Mouse (Mus musculus): Measurements from ENCODE around the gene Nkpd1. TPM values are rescaled to one million over a fixed set of nuclear protein-coding genes. Genes with fewer than 3 reads are reported as not detected.

Gene Nkpd1
- polyA plus RNA-seq, 1 experiment from 2014 or later: 0.11 TPM

DNA sequence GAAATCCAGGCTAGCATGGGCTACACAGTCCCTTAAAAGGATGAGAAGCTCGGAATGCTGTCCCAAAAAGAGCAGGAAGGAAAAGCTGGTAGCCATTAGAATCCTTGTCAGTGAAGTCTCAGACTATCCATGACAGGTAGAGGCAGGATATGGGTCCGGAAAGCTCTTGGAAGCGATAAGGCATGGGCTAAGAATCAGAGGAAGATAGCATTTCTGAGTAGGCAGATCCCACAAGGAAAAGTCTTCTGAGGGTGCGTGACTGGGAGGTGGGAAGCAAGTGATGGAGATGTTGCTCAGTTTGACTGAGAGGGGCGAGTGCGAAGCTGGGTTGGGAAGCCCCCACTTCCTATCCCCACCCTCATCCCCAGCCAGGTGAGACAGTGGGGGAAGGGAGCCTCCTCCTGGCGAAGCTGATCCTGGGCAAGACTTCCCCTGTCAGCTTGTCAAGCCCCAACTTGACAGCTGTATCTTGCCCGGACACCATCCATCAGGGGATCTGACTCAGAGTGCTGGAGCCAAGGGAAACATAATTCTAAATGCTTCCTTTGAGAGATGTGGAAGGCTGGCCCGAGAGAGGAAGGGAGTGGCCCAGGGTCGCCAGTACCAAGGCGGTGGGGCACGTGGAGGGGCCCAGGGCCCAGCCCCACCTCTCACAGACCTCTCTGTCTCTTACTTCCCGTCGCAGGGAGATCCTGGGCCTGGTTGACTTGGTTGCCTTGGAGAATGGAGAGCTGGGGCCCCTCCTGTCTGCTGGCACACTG is 39.8 kb upstream of the Nkpd1 start:
- ATAC-seq (ENCODE audit: insufficient read depth): no peak
- no peak for DNase-seq
- no peak overlapping the region for H3K4me3 ChIP-seq (ENCODE audit: low read depth, low read length)
- no peaks in the 10 kb centered on the region for H3K36me3 ChIP-seq (ENCODE audit: insufficient read depth)
- TF ChIP-seq CTCF (IDR thresholded peaks at IDR 0.05; ENCODE audit: low read depth): no peak
- no peaks in the 10 kb centered on the region for H3K4me1 ChIP-seq (ENCODE audit: insufficient read depth)
- no peak overlapping the region for H3K27ac ChIP-seq (ENCODE audit: low read depth)
- 17% methylated on average over 14 of the region's 14 CpGs for WGBS
- no peak overlapping the region for H3K4me2 ChIP-seq
- no peaks in the 10 kb centered on the region for H3K9me3 ChIP-seq (ENCODE audit: low read depth, low read length)
- no peak overlapping the region for H3K9ac ChIP-seq
- peaks cover 15% of the 10 kb centered on the region for H3K27me3 ChIP-seq (ENCODE audit: insufficient read depth, low read length)

DNA sequence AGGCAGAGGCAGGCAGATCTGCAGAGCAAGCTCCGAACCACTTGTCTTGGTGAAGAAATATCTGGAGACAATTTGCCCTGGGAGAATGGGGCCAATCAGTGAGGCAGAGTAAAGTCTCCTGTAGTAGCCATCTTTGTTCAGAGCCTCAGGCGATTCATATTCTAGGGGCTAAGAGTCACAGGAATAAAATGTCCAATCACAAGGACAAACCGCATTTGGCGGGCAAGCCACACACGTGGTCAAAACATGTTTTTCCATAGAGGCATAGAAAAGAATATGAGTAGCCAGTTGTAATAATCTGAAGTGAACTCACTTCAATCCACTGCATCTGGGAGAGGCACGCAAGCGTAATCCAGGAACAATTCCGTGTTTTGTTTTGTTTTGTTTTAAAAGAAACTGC is 34.4 kb upstream of the Nkpd1 start:
- 81% methylated on average over 8 of the region's 8 CpGs for WGBS
- Histone ChIP-seq H3K36me3 (ENCODE audit: insufficient read depth) (no peaks in the 10 kb centered on the region), H3K4me3 (ENCODE audit: low read depth, low read length) (no peak overlapping the region)

DNA sequence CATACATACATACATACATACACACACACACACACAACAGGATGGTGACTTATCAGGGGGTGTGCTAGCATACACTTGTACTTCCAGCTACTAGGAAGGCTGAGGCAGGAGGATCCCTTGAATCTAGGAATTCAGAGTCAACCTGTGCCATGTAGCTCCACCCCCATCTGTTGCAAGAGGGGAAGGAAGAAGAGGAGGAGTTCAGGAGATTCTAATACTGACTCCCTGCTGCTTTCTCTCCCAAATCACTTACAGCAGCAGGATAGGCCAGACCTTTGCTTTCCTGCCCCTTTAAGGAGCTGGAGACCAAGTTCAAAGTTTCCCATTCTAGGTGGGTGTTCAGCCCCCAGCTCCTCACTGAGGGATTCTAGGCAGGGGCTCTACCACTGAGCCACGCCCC is 32.1 kb upstream of the Nkpd1 start:
- WGBS: 91% methylated on average over 1 of the region's 1 CpGs
- no peaks in the 10 kb centered on the region for H3K9me3 ChIP-seq (ENCODE audit: low read depth, low read length)
- no peak overlapping the region for H3K4me2 ChIP-seq
- DNase-seq (no peak), ATAC-seq (ENCODE audit: insufficient read depth) (no peak)
- H3K27me3 ChIP-seq (ENCODE audit: insufficient read depth, low read length): peaks cover 18% of the 10 kb centered on the region
- H3K4me1 ChIP-seq (ENCODE audit: insufficient read depth): no peaks in the 10 kb centered on the region
- TF ChIP-seq CTCF (IDR thresholded peaks at IDR 0.05; ENCODE audit: low read depth): no peak
- no peaks in the 10 kb centered on the region for H3K36me3 ChIP-seq (ENCODE audit: insufficient read depth)
- H3K9ac ChIP-seq: no peak overlapping the region
- no peak overlapping the region for H3K4me3 ChIP-seq (ENCODE audit: low read depth, low read length)
- H3K27ac ChIP-seq (ENCODE audit: low read depth): no peak overlapping the region

More for the DNA sequence above, 34.4 kb upstream of the Nkpd1 start:
- H3K4me1 ChIP-seq (ENCODE audit: insufficient read depth): no peaks in the 10 kb centered on the region
- no peak overlapping the region for H3K27ac ChIP-seq (ENCODE audit: low read depth)
- DNase-seq: no peak
- no peak for TF ChIP-seq CTCF (IDR thresholded peaks at IDR 0.05; ENCODE audit: low read depth)
- H3K9ac ChIP-seq: no peak overlapping the region
- no peak overlapping the region for H3K4me2 ChIP-seq
- ATAC-seq (ENCODE audit: insufficient read depth): no peak
- no peaks in the 10 kb centered on the region; the same call in 1 of the 2 replicates for H3K27me3 ChIP-seq (ENCODE audit: insufficient read depth, low read length)
- H3K9me3 ChIP-seq (ENCODE audit: low read depth, low read length): no peaks in the 10 kb centered on the region

DNA sequence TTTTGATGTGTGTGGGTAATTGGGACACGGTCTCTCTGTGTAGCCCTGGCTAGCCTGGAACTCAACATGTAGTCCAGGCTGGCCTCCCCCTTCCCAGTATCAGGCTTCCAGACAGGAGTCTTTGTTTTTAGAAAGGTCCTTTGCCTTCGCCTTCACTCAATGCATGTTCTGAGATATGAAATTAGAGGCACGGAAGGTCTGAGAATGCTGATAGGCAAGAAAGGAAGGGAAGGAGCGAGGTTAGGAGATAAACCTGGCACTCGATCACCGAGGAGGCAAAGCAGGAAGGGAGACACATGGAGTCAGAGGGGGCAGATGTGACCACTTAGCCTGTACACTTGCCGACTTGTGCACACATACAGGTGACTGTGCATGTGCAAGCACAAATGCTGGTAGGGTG is 31.1 kb upstream of the Nkpd1 start:
- Histone ChIP-seq H3K27ac (ENCODE audit: low read depth) (no peak overlapping the region), H3K4me2 (no peak overlapping the region), H3K27me3 (ENCODE audit: insufficient read depth, low read length) (peaks cover 29% of the 10 kb centered on the region), H3K4me1 (ENCODE audit: insufficient read depth) (no peaks in the 10 kb centered on the region), H3K9me3 (ENCODE audit: low read depth, low read length) (no peaks in the 10 kb centered on the region), H3K4me3 (ENCODE audit: low read depth, low read length) (no peak overlapping the region), H3K9ac (no peak overlapping the region), H3K36me3 (ENCODE audit: insufficient read depth) (no peaks in the 10 kb centered on the region)
- ATAC-seq (ENCODE audit: insufficient read depth) (no peak), DNase-seq (no peak)
- 84% methylated on average over 7 of the region's 7 CpGs for WGBS
- no peak for TF ChIP-seq CTCF (IDR thresholded peaks at IDR 0.05; ENCODE audit: low read depth)

DNA sequence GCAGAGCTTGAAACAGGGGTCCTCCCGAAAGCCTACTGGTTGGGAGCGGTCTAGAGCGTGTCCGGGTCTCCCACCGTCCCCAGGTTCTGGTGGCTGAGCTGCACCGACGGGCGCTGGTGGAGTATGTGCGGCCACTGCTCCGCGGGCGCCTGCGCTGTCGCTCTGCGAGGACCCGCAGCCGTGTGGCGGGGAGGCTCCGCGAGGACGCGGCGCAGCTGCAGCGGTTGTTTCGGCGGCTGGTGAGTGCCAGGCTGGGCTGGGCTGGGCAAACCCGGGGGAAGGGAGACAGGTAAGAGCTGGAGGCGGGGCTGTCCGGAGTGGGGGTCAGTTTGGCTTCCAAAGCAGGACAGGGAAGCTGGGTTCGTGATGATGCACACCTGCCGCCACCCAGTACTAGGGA is 28.1 kb upstream of the Nkpd1 start:
- no peak for ATAC-seq (ENCODE audit: insufficient read depth)
- H3K4me1 ChIP-seq (ENCODE audit: insufficient read depth): no peaks in the 10 kb centered on the region
- peaks cover 35% of the 10 kb centered on the region for H3K27me3 ChIP-seq (ENCODE audit: insufficient read depth, low read length)
- no peak overlapping the region for H3K9ac ChIP-seq
- DNase-seq: no peak
- H3K9me3 ChIP-seq (ENCODE audit: low read depth, low read length): no peaks in the 10 kb centered on the region
- 0 out of 2 replicates have a peak overlapping the region, but pooled peaks have one; percentile 2 for H3K4me3 ChIP-seq (ENCODE audit: low read depth, low read length)
- WGBS: 12% methylated on average over 28 of the region's 31 CpGs
- no peak overlapping the region for H3K27ac ChIP-seq (ENCODE audit: low read depth)
- no peaks in the 10 kb centered on the region for H3K36me3 ChIP-seq (ENCODE audit: insufficient read depth)
- no peak for TF ChIP-seq CTCF (IDR thresholded peaks at IDR 0.05; ENCODE audit: low read depth)
- peak overlapping the region; percentile 32; the same call in 1 of the 2 replicates for H3K4me2 ChIP-seq

GRCm38 (mm10) chr7:19491731-19492130 is 25.9 kb upstream of the Nkpd1 start:
- WGBS: under 1% methylated on average over 26 of the region's 26 CpGs
- H3K9ac ChIP-seq: no peak overlapping the region
- H3K4me1 ChIP-seq (ENCODE audit: insufficient read depth): no peaks in the 10 kb centered on the region

GRCm38 (mm10) chr7:19494751-19495474 is 22.7 kb upstream of the Nkpd1 start:
- WGBS: 81% methylated on average over 25 of the region's 25 CpGs

More at GRCm38 (mm10) chr7:19491731-19492130, 25.9 kb upstream of the Nkpd1 start:
- no peaks in the 10 kb centered on the region for H3K36me3 ChIP-seq (ENCODE audit: insufficient read depth)
- H3K4me3 ChIP-seq (ENCODE audit: low read depth, low read length): peak overlapping the region; percentile 7; the same call in 1 of the 2 replicates
- peaks cover 35% of the 10 kb centered on the region for H3K27me3 ChIP-seq (ENCODE audit: insufficient read depth, low read length)
- 0 out of 2 replicates have a peak overlapping the region, but pooled peaks have one; percentile 24 for H3K27ac ChIP-seq (ENCODE audit: low read depth)
- ATAC-seq (ENCODE audit: insufficient read depth) (peak; percentile 66; the same call in 1 of the 2 replicates), DNase-seq (peak; percentile 76)
- peak; percentile 40; the same call in 1 of the 2 replicates for TF ChIP-seq CTCF (IDR thresholded peaks at IDR 0.05; ENCODE audit: low read depth)
- no peaks in the 10 kb centered on the region for H3K9me3 ChIP-seq (ENCODE audit: low read depth, low read length)
- H3K4me2 ChIP-seq: peak overlapping the region; percentile 49

More at GRCm38 (mm10) chr7:19494751-19495474, 22.7 kb upstream of the Nkpd1 start:
- Histone ChIP-seq H3K9ac (no peak overlapping the region), H3K9me3 (ENCODE audit: low read depth, low read length) (no peaks in the 10 kb centered on the region), H3K27me3 (ENCODE audit: insufficient read depth, low read length) (peaks cover 20% of the 10 kb centered on the region), H3K4me3 (ENCODE audit: low read depth, low read length) (no peak overlapping the region), H3K36me3 (ENCODE audit: insufficient read depth) (no peaks in the 10 kb centered on the region), H3K27ac (ENCODE audit: low read depth) (no peak overlapping the region), H3K4me2 (no peak overlapping the region), H3K4me1 (ENCODE audit: insufficient read depth) (no peaks in the 10 kb centered on the region; the same call in 1 of the 2 replicates)
- ATAC-seq (ENCODE audit: insufficient read depth) (no peak), DNase-seq (no peak)
- no peak for TF ChIP-seq CTCF (IDR thresholded peaks at IDR 0.05; ENCODE audit: low read depth)
